Mouse (Mus musculus) limb, embryonic 14.5 days (tissue): ENCODE measurements around the gene Fktn. TPM values are rescaled to one million over a fixed set of nuclear protein-coding genes. Genes with fewer than 3 reads are reported as not detected.
A peak's percentile ranks its signal among the peaks of the same experiment; 100 is the strongest.
"Not testable (repeated sequence)": the region's sequence is repeated elsewhere in the genome, so short reads cannot be mapped to it uniquely, and the experiment has no call there.

Experiments used
- ATAC-seq: fragments of 200-750 bp; cut with Nextera tagmentation; 2 replicates; pipeline ENCODE4 v1.8.0; 2017; ENCODE audit warnings: low read depth, moderate number of reproducible peaks, moderate TSS enrichment; ENCODE audit not compliant: low FRiP score
- DNase-seq: peaks from one replicate; pipeline ENCODE4 v3.0.0-alpha.2; 2015; ENCODE audit warnings: low spot score
- H3K27ac ChIP-seq: fragments of 300-500 bp; sonication (generic); replicated peaks from 2 replicates; pipeline ENCODE4 v1.5.1; 2014; ENCODE audit warnings: low read depth, mild to moderate bottlenecking, low read length, moderate library complexity, mixed read lengths
- H3K27me3 ChIP-seq: fragments of 300-500 bp; sonication (generic); 2 replicates; pipeline ENCODE4 v1.6.1; 2014; ENCODE audit warnings: low read length, mixed read lengths; ENCODE audit not compliant: control insufficient read depth, insufficient read depth
- H3K36me3 ChIP-seq: fragments of 300-500 bp; sonication (generic); 2 replicates; pipeline ENCODE4 v1.6.1; 2014; ENCODE audit warnings: mild to moderate bottlenecking, low read length, moderate library complexity, mixed read lengths; ENCODE audit not compliant: control insufficient read depth, insufficient read depth
- H3K4me1 ChIP-seq: fragments of 300-500 bp; sonication (generic); 2 replicates; pipeline ENCODE4 v1.6.1; 2014; ENCODE audit warnings: antibody characterized with exemption, low read length, mixed read lengths; ENCODE audit not compliant: control insufficient read depth, insufficient read depth
- H3K4me2 ChIP-seq: fragments of 300-500 bp; sonication (generic); replicated peaks from 2 replicates; pipeline ENCODE4 v1.6.1; 2014; ENCODE audit warnings: low read depth, mild to moderate bottlenecking, low read length, moderate library complexity; ENCODE audit not compliant: severe bottlenecking
- H3K4me3 ChIP-seq: fragments of 300-500 bp; sonication (generic); replicated peaks from 2 replicates; pipeline ENCODE4 v1.5.1; 2014; ENCODE audit warnings: low read length
- H3K9ac ChIP-seq: fragments of 300-500 bp; sonication (generic); 2 replicates; pipeline ENCODE4 v1.6.1; 2014; ENCODE audit warnings: mild to moderate bottlenecking, low read depth, low read length, moderate library complexity; ENCODE audit not compliant: severe bottlenecking
- H3K9me3 ChIP-seq: fragments of 300-500 bp; sonication (generic); 2 replicates; pipeline ENCODE4 v1.6.1; 2016; ENCODE audit warnings: low read length; ENCODE audit not compliant: control insufficient read depth
- POLR2A ChIP-seq: fragments of 200-500 bp; IDR thresholded peaks from 2 replicates; pipeline ENCODE4 v1.8.0; 2012; ENCODE audit warnings: inconsistent platforms, mild to moderate bottlenecking, moderate library complexity, borderline replicate concordance; ENCODE audit not compliant: insufficient read depth, insufficient read length; ENCODE audit errors: extremely low read depth
- WGBS: fragments of 180-500 bp; shearing (Covaris S2); extraction: QIAGEN DNeasy Blood & Tissue Kit; methylation state at CpG from one replicate; pipeline ENCODE4 v1.1.7; 2014; 5-methylcytosine and 5-hydroxymethylcytosine counted together
- polyA plus RNA-seq, 2 experiments: library from polyadenylated mRNA; depleted of rRNA in 1 of 2; stranded (reverse) in 1 of 2; unstranded in 1 of 2; fragments of >200 nt; fragmentation: Nextera tagmentation in 1 of 2; extraction: Ambion mirVana in 1 of 2; gene quantifications; 2 replicates each; pipeline versions ENCODE4 v1.2.1 to v1.2.3; 2012 to 2014

Fktn gene
- polyA plus RNA-seq (2012; rRNA removed) (11.5 and 11.6 TPM in 2 replicates), polyA plus RNA-seq (2014; fragmentation: Nextera tagmentation; extraction: Ambion mirVana) (10.8 and 10.9 TPM in 2 replicates)

GRCm38 (mm10) chr4:53713704-53714050 lies at the start of gene Fktn:
Gene Fktn (plus strand): TSS chr4:53713998.
- WGBS: 7% methylated on average over 7 of the region's 7 CpGs
- ATAC-seq (peak; percentile 78), DNase-seq (no peak)
- no peaks in the 10 kb centered on the region for H3K9me3 ChIP-seq
- H3K4me1 ChIP-seq: no peaks in the 10 kb centered on the region
- peak within 1 kb of the TSS; percentile 87 for H3K9ac ChIP-seq
- H3K27me3 ChIP-seq: no peaks in the 10 kb centered on the region
- H3K4me3 ChIP-seq: peak within 1 kb of the TSS; percentile 87
- H3K36me3 ChIP-seq: no peaks in the 10 kb centered on the region; the same call in 1 of the 2 replicates
- no peak for TF ChIP-seq POLR2A
- H3K27ac ChIP-seq: peak within 1 kb of the TSS; percentile 83
- peak within 1 kb of the TSS; percentile 77 for H3K4me2 ChIP-seq

- H3K9ac ChIP-seq: no peak overlapping the region
These were observed 31.7 kb upstream of the Fktn start for GRCm38 (mm10) chr4:53682092-53682491.

GRCm38 (mm10) chr4:53688965-53689364 lies 24.8 kb upstream of the Fktn start:
- no peak overlapping the region for H3K27ac ChIP-seq
- no peaks in the 10 kb centered on the region for H3K9me3 ChIP-seq
- H3K36me3 ChIP-seq: peaks cover 8% of the 10 kb centered on the region
- ATAC-seq: no peak
- TF ChIP-seq POLR2A: no peak
- no peak overlapping the region for H3K9ac ChIP-seq
- 86% methylated on average over 4 of the region's 4 CpGs for WGBS
- H3K4me1 ChIP-seq: no peaks in the 10 kb centered on the region
- no peak overlapping the region for H3K4me2 ChIP-seq
- no peak for DNase-seq
- no peak overlapping the region for H3K4me3 ChIP-seq
- H3K27me3 ChIP-seq: no peaks in the 10 kb centered on the region

More at GRCm38 (mm10) chr4:53682092-53682491, 31.7 kb upstream of the Fktn start:
- no peak overlapping the region for H3K27ac ChIP-seq
- no peak overlapping the region for H3K4me3 ChIP-seq
- no peak for TF ChIP-seq POLR2A
- WGBS: 81% methylated on average over 8 of the region's 8 CpGs
- ATAC-seq (no peak), DNase-seq (no peak)
- no peaks in the 10 kb centered on the region for H3K27me3 ChIP-seq
- H3K36me3 ChIP-seq: peaks cover 17% of the 10 kb centered on the region
- H3K9me3 ChIP-seq: no peaks in the 10 kb centered on the region
- no peak overlapping the region for H3K4me2 ChIP-seq
- H3K4me1 ChIP-seq: no peaks in the 10 kb centered on the region

DNA sequence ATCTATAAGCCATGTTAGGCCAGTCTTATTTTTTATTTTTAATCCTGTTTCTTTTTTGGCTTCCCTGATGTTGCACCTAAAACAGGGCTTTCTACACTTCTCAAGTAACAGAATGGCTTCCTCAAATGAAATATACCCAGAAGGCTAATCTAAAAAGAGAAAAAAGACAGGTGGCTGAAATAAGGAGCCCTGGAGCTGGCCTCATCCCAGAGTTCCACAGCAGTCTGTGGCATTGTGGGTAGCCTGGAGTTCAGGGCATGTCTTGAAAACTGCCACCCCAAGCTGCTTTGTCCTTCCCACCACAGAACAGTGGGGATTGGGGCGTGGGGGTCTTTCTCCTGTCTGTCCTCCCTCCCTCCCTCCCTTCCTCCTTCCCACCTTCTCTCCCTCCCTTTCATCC lies 22.4 kb upstream of the Fktn start:
- Histone ChIP-seq H3K36me3 (peaks cover 11% of the 10 kb centered on the region), H3K9me3 (no peaks in the 10 kb centered on the region), H3K27me3 (no peaks in the 10 kb centered on the region), H3K27ac (no peak overlapping the region), H3K4me2 (no peak overlapping the region), H3K9ac (no peak overlapping the region), H3K4me1 (no peaks in the 10 kb centered on the region), H3K4me3 (no peak overlapping the region)
- DNase-seq: no peak
- ATAC-seq: no peak
- 62% methylated on average over 1 of the region's 1 CpGs for WGBS
- no peak for TF ChIP-seq POLR2A

DNA sequence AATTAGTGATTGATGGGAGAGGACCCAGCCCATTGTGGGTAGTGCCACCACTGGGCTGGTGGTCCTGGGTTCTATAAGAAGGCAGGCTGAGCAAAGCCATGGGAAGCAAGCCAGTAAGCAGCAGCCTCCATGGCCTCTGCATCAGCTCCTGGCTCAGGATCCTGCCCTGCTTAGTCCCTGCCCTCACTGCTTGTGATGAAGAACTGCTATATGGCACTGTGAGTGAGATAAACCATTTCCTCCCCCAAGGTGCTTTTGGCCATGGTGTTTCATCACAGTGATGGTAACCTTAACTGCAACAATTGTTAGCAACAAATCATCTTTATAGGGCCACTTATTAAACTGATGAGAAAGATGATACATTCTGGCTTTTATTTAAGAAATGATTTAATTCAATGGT lies 4.6 kb upstream of the Fktn start:
- not testable (repeated sequence) for H3K4me3 ChIP-seq, H3K4me2 ChIP-seq, H3K27me3 ChIP-seq, H3K9ac ChIP-seq, H3K9me3 ChIP-seq, H3K4me1 ChIP-seq, DNase-seq, ATAC-seq, H3K36me3 ChIP-seq, H3K27ac ChIP-seq

DNA sequence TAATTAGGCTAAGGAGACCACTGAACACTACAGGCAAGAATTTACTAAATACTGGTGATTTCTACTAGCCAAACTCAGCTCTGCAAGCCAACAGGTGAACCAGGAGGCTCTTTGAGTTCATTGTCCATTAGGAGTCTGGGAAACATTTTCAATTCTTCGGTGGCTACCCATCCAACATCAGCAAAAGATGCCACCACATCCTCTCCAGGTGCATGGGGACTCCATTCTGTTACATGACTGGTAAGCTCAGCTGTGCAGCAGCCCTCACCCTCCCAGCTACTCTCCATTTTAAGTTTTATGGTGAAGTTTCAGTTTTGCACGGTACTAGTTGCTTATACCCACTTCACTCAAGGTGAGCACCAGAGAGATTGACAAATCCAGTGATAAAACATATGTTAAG lies 3.8 kb upstream of the Fktn start:
- Histone ChIP-seq H3K9ac (no peak overlapping the region), H3K9me3 (no peaks in the 10 kb centered on the region), H3K36me3 (no peaks in the 10 kb centered on the region), H3K4me1 (no peaks in the 10 kb centered on the region), H3K27ac (no peak overlapping the region), H3K27me3 (no peaks in the 10 kb centered on the region), H3K4me3 (no peak overlapping the region), H3K4me2 (no peak overlapping the region)
- TF ChIP-seq POLR2A: no peak
- no peak for DNase-seq
- ATAC-seq: no peak
- WGBS: 86% methylated on average over 2 of the region's 2 CpGs
